Mouse (Mus musculus) small intestine, adult 2 months (tissue): ENCODE measurements around the gene Mpp5.

Experiments
- CTCF ChIP-seq: fragments of 200-500 bp; IDR thresholded peaks from 2 replicates; pipeline ENCODE4 v1.5.1; 2012; ENCODE audit warnings: low read depth, mild to moderate bottlenecking, control low read depth, inconsistent platforms, low read length, moderate library complexity, mixed read lengths; ENCODE audit not compliant: insufficient replicate concordance, insufficient read length; ENCODE audit errors: extremely low read depth
- POLR2A ChIP-seq: fragments of 200-500 bp; IDR thresholded peaks from 2 replicates; pipeline ENCODE4 v1.6.1; 2012; ENCODE audit warnings: low read depth, mild to moderate bottlenecking, control low read depth, inconsistent platforms, low read length, moderate library complexity

DNA sequence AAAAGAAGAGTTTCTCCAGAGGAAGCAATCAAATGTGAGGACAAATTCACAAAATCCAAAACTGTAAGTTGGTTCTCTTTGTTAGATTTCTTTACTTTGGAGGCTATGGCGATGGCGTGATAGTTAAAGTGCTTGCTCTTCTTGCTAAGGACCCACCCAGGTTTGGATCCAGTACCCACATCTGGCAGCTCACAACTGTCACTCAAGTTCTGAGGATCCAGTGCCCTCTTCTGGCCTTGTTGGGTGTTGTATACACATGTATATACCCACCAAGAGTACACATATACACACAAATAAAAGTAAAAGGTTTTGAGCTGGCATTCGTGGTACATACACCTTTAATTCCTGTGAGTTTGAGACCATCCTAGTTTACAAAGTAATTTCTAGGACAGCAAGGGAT, 125.9 kb downstream of the Mpp5 start:
- TF ChIP-seq CTCF, result no peak
- TF ChIP-seq POLR2A, result no peak
